Mouse (Mus musculus) frontal cortex, postnatal 14 days (tissue): ENCODE results near the gene Ntm.

Experiments used
- DNase-seq, 2 experiments: peaks; one replicate each; pipeline ENCODE4 v3.0.0; 2022; ENCODE audit warnings: low spot score in 2 of 2

The Ntm gene

DNA sequence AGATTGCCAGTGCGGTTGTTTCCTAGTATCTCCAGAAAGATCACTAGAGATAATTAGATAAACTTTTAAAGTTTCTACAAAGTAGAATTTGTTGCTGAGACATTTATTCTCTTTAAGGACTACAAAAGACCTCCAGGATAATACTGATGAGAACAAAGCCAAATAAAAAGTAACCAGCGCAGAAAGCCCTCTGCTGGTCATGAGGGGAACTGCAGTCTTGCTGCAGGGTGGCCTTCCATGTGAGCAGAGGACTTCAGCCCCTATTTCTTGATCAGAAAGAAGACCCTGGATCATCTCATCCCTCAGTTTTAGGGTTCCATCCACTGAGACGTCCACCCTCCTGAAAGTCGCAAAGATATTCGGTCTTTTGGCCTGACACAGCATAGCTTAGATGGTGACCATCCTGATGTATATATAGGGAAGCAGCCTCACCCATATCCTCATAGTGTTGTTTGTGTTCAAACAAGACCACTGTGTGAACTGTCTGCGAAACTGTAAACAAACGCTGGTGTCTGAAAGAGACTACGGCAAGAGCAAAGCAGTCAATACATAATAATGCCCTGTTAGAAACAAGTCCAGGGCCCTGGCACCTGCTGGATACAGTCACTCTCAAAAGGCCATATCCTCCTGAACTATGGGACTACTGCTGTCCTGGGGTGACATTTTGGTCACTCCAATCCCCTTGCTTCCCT lies 553.6 kb downstream of the Ntm start:
- peak in 1 of 2 experiments; percentile 51 for DNase-seq

DNA sequence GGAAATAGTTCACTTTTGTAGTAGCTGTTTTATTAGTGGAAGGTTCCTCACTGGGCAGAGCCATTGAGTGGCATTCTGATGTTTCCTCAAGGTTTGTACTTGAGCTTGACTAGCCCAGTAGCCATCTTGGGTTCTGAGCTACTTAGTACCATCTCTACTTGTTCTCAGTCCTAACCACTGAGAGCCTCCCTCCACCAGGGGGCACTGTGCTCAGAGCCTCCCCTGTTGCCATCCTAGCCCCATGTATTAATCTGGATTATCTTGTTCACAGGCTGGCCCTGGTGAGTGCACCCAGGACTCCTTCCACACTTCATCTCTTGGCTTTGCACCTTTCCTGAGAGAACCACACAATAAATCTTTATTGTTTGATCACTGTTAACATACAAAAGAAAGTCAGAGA lies 555.0 kb downstream of the Ntm start:
- DNase-seq: no peak

DNA sequence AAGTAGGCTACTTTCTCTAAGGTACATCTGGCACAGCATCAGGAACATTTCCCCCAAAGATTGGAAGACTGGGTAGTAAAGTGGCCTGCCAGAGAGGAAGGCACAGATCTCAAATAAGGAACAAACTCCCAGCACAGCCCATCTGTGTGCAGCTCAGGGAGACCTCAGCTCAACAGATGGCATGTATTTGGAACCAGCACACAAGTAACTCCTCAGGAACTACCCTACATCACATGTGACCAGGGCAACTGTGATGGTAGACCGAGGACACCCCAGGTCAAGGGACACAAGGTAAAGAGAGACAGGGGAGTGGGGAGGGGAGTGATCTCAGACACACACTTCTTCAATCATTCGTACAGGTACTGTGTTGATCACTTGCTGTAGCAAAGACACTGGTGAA lies 556.0 kb downstream of the Ntm start:
- DNase-seq: no peak

DNA sequence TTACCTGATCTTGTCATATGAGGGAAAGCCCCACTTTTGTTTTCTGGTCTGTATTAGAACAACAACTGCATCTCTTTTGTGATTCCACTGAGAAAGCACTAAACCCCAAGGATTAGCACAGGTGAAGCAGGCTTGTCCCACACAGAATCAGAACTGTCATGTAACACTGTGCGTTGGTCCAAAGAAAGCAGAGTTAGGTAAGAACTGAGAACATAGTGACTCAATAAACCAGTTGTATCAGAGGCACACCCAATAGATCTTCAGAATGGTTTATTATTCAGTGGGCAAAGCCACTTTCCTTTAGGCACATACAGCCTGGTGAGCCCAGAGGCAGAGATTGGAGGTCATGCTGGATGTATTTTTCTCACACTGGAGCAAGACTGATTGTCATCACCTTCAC lies 556.9 kb downstream of the Ntm start:
- no peak for DNase-seq

DNA sequence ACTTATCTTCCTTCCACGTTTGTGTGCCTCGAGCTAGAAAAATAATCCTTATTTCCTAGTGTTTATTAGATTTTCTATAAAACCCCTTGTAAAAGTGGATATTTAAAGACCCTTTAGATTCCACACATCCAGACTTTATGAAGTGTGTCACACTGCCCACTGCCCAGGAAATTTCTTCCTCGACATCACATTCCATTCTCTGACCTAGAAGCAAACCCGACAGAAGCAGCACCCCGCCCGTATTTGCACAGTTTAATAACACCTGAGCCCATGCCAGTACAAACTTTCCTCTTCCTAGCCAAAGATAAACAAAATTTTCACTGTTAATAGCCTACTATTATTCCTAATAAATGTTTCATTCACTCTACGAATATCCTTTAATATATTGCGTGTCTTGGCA lies 562.8 kb downstream of the Ntm start:
- no peak for DNase-seq

DNA sequence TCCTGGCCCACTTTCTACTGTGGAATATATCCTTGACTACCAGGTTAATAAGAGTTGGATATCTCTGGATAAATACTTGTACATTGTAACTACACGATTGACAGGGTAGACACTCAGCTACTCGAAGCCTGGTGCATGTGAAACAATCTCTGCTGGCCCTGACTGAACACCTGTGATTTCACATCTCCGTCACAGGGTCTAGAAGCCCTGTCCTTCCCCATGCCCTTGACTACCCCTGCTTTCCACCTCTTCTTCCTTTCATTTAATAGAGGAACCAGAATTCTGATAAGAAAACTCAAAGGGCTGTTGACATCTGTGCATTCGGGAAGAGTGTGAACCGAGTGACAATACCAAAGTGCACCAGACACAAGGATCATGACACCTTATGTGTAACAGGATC lies 566.8 kb downstream of the Ntm start:
- DNase-seq: no peak

DNA sequence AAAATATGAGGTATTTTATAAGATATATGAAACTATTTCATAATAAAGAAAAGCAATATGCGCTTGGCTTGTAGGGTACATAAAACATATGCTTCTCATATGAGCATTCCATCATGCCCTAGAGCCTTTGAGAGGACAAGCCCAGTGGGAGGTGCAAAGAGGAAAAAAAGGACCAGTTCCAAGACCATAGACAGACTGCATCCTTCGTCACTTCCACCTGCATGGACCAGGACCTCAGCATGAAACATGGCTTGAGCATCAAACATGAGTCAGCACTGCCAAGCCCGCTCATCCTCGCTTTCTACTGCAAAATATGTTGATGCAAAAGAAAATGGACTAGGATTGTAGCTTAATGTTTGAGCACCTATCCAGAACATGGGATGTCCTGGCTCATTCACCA lies 569.8 kb downstream of the Ntm start:
- DNase-seq: no peak

DNA sequence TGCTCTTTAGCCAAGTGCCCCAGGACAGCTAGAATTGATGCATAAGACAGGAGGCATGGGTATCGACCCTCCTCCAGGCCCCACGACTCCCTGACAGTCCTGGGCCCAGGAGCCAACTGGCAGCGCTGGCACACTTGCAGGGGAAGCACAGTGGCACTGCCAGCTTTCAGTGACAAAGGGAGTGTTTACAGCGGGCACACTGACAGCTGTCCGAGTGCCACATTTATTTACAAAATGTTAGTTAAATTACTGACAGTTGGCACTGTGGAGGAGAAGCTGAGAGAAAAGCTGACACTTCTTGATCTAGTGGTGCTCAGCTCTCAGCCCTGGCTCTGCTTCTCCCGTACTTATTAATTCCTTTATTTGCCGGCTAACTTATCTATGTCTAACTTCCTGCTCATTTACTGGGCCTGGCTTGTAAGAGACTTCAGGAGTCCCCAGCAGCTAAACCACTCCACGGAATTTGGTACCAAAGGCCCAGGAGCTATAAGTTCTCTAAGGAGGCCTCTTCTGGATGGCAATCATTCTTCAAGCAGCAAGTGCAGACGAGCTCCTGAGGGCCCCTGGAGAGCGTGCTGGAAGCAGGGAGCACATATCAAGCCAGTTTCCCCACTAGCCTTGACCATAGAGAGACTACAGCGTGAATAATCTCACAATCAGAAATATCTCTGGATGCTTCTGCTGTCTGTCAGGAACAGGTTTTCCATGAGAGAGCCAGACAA lies 572.0 kb downstream of the Ntm start:
- no peak for DNase-seq

DNA sequence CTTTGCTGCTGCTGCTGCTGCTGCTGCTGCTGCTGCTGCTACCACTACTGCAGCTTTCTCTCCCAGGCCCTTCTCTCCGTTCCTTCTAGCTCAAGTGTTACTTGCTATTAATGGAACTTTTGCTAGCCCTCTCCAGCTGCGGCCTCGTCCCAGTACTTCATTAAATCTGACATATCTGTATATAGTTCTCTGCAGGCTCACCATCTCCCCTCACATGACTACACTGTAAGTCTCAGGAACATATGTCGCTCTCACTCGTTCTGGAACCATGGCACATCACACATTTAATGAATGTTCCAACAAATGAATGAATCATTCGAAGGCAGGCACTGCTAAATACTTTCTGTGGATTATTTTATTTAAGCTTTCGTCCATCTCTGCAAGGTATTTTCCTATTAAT lies 573.7 kb downstream of the Ntm start:
- DNase-seq: no peak

DNA sequence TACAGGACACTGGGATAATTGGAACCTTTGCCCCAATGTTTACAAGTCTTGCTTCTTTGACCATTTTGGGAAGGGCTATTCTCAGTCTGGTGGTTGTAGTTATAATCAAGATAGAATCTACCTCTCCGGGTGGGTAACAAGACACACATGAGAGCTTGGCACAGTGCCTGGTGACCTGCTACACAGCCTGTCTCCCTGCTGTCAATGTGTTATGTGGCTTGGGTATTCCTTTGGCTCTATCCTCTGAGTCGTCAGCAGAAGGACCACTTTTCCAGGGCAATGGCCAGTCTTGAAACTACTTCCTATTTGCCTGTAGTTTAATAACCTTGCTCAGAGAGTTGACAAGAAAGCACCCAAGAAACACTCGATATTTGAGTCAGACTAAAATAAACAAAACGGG lies 575.8 kb downstream of the Ntm start:
- DNase-seq: no peak

DNA sequence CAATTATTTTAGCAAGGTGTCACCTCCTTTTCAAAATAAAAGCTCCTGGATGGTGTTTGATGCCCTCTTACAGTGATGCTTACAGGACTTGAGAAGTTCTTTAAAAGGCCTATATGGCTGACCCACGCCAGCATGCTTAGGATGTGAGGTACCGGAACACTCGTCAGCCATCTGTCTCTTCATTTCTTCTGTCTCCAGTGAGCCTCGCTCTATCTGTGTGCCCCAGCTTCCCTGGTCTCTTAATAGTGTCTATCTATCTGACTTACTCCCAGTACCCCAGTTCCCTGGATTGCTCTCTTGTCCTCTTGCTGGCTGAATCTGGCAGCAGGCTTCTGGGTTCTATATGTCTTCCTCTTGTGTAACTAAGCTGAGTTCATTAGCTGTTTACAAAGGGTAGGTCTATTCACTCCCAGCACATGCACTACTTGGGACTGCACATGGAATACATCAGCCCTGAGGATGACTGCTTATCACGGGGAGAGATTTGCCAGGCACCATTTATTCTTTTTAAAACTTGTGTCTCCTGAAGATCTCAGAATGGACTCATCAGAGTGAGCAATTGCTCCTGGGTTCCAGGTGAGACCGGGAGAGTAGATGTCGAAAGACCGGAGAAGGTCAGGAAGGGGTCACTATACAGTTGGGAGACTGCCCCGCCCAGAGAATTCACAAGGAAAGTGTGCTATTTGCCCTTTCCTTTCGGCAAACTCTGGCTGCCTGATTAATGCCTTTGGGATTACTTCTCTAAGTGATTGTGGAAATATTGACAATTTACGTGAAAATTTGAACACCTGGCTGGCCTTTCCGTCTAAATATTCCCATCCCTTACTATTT lies 585.6 kb downstream of the Ntm start:
- no peak for DNase-seq

DNA sequence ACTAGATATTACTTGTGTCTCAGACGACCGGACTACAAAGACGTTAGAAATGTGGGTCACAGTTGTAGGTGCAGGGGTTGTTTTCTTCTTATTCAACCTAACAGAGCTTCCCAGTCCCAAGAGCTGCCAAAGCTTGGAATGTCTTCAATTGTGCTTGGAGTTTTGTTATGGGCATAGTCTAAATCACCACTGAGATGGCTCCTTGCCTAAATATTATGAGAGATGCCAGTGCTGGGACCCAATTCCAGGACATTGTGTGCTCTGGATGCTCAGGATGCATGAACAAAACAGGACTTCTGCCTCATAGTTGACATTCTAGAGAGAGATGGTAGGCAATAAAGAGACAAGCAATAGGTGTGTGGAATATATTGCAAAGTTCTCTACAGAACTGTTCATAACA lies 591.6 kb downstream of the Ntm start:
- no peak for DNase-seq

DNA sequence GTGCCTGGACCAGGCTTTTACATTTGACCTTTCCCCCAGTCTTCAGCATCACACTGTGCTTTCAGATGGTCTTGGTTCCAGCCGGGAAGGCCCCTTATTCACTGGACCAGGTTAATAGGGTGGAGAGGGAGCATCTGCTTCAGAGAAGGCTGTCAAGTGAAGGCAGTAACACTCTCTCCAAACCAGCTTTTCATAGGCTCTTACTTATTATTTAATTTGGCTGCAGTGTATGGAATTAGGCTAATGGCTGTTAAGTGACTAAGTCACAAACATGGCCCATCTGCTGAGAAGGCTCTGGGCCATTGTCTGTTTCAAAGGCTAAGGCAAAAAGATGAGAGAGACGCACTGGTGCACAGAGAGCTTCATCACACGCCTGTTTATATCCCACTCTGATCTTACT lies 593.3 kb downstream of the Ntm start:
- DNase-seq: no peak

DNA sequence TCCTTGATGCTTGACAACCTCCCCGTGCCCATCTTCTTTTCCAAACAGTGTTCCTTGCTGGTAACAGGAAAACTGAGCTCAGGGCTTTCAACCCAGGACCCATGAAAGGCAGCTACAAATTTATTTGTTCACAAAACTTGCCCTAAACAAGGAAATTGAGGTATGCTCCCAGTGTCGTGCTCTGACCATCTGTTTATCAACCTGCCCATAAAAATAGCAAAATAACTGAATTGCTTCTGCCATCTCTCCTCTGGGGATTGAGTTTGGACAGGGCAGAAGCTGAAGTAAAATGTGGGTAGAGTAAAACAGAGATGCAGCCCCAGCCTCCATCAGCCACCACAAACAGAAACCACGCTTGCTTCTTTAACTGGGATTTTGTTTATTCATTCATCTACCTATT lies 594.6 kb downstream of the Ntm start:
- no peak for DNase-seq

DNA sequence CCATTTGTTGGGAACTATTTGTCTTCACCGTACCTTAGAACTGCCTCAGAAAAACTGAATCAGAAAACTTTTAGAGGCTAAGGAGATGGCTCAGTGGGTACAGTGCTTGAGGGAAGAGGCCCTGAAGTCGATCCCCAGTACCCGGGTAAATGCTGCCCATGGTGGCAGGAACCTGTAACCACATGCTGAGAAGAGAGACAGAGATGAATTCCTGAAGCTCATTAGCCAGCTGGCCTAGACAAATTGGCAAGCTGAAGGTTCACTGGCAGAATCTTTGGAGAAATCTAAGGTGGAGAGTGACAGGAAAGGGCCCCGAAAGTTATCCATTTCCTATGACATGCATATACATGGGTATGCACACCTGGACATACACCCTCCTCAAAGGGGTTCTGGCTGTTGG lies 605.1 kb downstream of the Ntm start:
- no peak for DNase-seq

DNA sequence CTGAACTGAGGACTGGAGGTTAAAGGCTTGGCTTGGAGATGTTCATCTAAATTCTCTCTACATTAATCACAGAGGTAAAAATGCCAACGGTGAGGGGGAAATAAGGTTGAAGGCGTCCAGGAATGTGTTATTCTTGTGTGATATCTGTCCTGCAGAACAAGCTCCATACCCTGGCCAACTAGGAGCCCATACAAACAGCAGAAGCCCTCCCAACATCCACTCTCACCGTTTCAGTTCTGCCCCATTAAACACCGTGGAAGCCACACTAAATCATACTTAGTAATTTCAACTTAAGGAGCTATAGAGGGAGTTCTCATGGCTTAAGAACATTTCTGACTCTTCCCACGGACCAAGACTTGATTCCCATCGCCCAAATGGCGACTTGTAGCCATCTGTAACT lies 620.6 kb downstream of the Ntm start:
- DNase-seq: no peak

DNA sequence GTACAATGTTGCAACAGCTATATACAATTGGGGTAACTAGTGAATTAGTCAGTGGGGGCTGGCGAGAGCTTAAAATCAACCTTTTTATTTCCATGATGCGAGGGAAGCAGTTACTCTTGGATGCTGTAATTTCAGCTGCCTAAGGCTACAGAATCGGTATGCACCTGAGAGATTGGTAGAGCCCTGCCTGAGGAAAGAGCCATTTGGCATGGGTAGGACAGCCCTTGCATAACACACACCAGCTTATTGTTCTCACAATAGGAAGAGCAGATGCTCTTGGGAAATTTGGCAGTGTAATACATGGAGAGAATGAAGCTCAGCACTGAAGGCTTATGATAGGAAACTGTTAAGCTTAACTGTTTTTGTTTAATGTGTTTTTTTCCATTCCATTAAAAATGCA lies 621.6 kb downstream of the Ntm start:
- DNase-seq: no peak

DNA sequence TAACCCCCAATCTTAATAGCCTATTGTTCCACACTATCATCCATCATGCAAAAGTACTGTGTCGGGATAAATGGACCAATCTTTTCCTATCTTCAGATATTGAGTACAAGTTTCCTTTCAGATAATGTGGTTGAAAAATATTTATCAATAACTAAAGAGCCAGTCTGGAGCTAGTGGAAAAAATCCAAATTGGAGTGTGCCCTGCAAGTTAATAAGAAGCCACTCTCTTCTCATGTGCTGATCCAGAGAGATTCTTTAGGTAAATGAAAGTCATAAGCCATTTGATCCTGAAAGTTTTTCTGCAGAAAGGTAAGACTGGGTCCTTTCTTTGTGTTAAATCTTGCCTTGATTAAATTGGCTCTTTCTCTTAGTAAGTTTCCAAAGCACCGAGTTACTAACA lies 627.3 kb downstream of the Ntm start:
- DNase-seq: no peak

DNA sequence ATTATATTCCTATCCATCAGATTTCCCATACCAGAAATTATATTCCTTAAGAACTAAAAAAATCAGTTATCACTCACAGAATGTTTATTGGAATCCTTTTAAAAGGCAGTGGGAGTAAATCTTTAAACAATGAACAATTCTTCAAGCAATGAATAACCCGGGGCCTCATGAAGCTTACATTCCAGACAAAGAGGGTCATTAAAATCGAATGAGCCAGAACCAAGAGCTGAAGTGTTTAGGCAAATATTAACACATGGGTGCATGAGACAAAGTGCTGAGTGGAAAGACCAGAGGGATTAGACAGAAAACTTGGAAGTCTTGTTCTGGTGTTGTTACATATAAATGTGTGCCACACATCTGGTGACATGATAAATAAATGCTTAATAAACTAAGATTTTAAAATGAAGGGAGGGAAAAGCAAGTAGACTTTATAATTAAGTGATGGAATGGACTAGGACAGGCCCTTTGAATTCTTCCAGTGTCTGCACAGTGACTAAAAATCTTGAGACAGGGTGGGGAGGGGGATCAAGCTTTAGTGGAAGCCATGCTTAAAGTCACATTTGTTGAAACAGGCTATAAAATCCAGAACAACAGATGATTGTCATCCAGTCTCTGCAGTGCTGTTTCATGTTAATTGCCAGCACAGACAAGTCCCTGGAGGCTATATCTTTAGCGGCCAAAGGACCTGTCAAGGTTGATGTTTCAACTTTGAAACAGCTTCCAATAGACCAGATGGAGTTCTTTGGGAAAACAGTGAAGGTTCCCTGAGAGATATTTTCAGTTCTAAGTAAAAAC lies 630.4 kb downstream of the Ntm start:
- DNase-seq: no peak

DNA sequence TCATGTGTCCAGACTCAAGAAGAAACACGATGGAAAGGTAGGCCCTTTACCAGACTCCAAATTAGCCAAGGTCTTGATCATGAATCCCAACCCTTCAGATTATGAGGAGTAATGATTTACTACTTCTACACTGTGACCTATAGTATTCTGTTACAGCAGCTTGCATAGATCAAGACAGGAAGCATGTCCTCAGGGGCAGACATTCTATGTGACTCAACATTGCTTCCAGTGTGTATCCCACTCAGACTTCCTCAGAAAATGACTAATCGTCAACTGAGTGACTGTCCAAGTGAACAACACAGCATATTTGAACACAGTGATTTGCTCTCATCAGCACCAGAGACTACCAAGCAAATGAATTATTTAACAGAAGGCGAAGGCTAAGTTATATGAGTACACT lies 632.5 kb downstream of the Ntm start:
- DNase-seq: no peak

DNA sequence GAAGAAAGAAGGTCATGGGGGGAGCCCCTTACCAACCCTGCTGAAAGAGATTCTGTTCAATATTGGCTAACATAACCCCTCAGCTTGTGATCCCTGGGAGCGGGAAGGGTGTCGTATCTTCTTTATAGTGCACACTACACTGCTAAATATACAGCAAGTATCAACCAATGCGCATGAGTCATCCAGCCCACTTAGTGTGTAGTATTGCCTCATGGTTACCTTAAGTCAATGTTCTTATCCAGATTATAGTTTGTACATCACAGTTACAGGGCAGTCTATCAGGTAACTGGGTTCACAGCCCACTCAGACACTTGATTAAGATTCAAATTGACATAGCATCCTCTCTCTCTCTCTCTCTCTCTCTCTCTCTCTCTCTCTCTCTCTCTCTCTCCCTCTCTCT lies 636.7 kb downstream of the Ntm start:
- DNase-seq: no peak

DNA sequence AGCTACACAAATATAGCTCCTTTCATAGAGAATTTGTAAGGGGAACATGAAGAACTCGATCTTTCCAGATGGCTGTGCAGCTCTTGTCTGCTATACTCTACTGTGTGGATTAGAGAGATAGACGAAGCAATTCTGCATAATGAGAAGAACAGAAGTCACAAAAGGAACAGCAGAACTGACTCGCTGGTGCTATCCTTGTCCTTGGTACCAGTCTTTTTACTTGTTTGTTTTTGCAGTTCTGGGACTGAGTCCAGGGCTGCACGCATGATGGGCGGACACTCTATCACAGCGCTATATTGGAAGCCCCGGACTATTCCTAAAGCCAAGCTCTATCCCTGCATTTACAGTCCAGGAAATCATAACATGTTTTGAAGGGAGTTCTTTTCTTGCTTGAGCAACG lies 637.8 kb downstream of the Ntm start:
- DNase-seq: no peak
